Mouse (Mus musculus): ENCODE results near the gene A630023A22Rik. TPM values are rescaled to one million over a fixed set of nuclear protein-coding genes. Genes with fewer than 3 reads are reported as not detected.

Gene A630023A22Rik
- not detected for polyA plus RNA-seq (2017; shearing (Covaris generic))

GRCm38 (mm10) chr14:34102601-34103000, at the start of gene A630023A22Rik:
A630023A22Rik (minus strand) TSS chr14:34102754.

DNA sequence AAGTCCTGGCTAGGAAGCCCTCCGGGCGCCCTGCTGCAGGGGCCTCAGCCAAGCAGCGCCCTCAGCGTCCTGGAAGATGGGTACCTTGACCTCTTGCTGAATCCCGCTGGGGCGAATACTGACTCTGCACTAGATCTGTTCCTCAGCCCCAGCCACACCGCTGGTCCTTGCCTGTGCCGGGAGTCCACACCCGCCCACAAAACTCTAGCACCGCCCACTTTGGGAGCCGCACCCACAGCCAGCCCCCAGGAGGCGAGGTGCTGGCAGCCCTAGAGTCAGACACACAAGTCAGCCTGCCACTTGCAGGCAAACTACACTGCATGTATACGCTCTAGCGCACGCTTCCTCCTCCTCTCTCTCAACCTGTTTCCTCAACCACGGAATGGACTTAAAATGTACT, 49.8 kb upstream of the A630023A22Rik start, which contains the start of gene Npy4r:
TSS of gene Npy4r (minus strand) at position 148 of the 400 bp plus-strand sequence.

GRCm38 (mm10) chr14:34085731-34086130, 16.8 kb downstream of the A630023A22Rik start, which contains the start of gene Anxa8:
Anxa8 (plus strand) TSS chr14:34085981.

DNA sequence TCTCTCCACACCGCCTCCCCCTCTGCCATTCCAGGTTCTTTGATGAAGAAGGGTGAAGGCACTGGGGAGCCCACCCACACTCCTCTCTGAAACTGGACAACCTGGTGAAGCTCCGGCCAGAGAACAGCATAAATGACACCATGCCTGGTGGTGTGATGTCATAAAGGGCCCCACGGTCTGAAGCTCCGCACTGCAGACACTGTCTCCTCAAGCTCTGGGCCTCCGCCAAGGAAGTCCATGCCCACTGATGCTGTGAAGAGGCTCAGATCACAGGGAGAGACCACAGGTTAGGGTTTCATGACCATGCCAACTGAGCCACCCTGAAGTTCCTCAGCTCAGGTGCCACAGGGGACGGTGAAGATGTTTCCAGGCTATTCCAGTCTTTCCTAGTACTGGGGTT, 50.0 kb downstream of the A630023A22Rik start, which contains the start of gene Antxrl:
TSS of gene Antxrl (plus strand) at position 192 of the 400 bp plus-strand sequence.

DNA sequence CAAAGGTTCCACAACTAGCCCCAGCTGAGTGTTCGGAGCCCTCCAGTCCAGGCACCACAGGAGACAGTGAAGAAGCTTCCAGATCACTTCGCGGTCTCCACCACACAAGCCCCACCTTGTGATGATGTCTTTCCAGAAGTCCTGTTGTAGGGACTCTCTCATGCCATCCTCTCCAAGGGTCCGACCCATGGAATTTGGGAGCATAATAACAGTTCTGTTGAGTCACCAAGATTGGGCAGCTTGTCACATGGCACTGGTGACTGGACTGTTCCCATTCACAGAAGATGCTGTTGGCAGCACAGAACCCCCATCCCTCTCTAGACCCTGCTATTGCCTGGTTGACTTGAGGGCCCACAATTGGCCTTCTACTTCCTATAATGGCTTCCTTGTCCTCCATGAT, 86.2 kb downstream of the A630023A22Rik start, which contains the start of gene Gm5460:
TSS of gene Gm5460 (plus strand) at position 378 of the 400 bp plus-strand sequence.

GRCm38 (mm10) chr14:34015063-34015462, 87.5 kb downstream of the A630023A22Rik start, which contains the start of gene Gm30083:
Gm30083 (minus strand) TSS chr14:34015182.

Other genes starting within 250 kb of the A630023A22Rik start
- not detected for gene Gdf10, start 179.2 kb downstream of the A630023A22Rik start, polyA plus RNA-seq (2017; shearing (Covaris generic))
- gene Gdf2, start 161.7 kb downstream of the A630023A22Rik start, polyA plus RNA-seq (2017; shearing (Covaris generic)), result not detected
- not detected for gene Rbp3, start 148.8 kb downstream of the A630023A22Rik start, polyA plus RNA-seq (2017; shearing (Covaris generic))
- not detected for gene Zfp488, start 124.0 kb downstream of the A630023A22Rik start, polyA plus RNA-seq (2017; shearing (Covaris generic))
- not detected for gene Gm30083, start 87.6 kb downstream of the A630023A22Rik start, polyA plus RNA-seq (2017; shearing (Covaris generic))
- gene Gm5460, start 86.0 kb downstream of the A630023A22Rik start, polyA plus RNA-seq (2017; shearing (Covaris generic)), result not detected
- gene Antxrl, start 50.0 kb downstream of the A630023A22Rik start, polyA plus RNA-seq (2017; shearing (Covaris generic)), result not detected
- not detected for gene Anxa8, start 16.8 kb downstream of the A630023A22Rik start, polyA plus RNA-seq (2017; shearing (Covaris generic))
- gene Npy4r, start 49.7 kb upstream of the A630023A22Rik start, polyA plus RNA-seq (2017; shearing (Covaris generic)), result not detected
- gene Gprin2, start 98.9 kb upstream of the A630023A22Rik start, polyA plus RNA-seq (2017; shearing (Covaris generic)), result not detected
- gene Syt15, start 116.8 kb upstream of the A630023A22Rik start, polyA plus RNA-seq (2017; shearing (Covaris generic)), result not detected
- 6.8 TPM for gene Shld2, start 207.7 kb upstream of the A630023A22Rik start, polyA plus RNA-seq (2017; shearing (Covaris generic))
- gene Glud1, start 208.0 kb upstream of the A630023A22Rik start, polyA plus RNA-seq (2017; shearing (Covaris generic)), result 13.0 TPM

Data from activated CD4-positive, CD25-positive, alpha-beta regulatory T cell, adult 9 weeks (primary cell).